Mouse (Mus musculus): ENCODE measurements around the gene Fam78a. TPM values are rescaled to one million over a fixed set of nuclear protein-coding genes. Genes with fewer than 3 reads are reported as not detected.

Fam78a gene
- polyA plus RNA-seq, 1 experiment = 3.0 TPM

DNA sequence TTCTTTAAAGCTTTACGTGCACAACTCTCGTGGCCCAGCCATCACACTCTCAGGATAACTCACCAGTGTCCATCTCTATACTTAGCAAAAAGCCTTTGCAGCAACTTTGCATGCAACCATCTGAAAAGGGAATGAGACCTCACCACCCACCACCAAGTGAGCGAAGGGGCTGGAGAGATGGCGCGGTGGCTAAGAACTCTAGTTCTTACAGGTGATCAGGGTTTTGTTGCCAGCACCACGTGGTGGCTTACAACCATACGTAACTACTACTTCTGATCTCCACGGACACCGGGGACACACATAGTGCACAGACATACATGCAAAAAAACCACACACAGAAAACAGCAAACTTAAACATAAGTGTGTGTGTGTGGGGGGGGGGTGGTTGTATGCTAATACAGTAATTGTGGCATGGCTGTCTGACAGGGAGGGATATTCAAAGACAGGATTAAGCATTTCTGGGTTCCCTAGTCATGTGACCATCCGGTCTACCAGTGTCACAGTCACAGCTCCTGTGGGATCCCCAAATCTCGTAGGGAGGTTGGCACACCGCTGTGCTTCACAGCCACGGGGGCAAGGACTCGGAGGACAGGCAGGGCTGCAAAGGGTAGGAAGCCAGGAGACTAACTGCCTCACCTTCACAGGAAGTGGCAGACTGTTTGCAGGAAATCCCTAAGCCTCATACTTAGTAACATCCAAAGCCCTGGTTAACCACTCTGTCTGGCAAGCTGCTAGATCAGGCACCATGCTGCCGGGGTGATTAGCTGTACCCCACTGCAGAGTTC is 21.8 kb downstream of the Fam78a start:
- Histone ChIP-seq H3K27me3 (ENCODE audit: control insufficient read depth, insufficient read depth, low read length, poor library complexity, severe bottlenecking) (no peaks in the 10 kb centered on the region), H3K27ac (ENCODE audit: insufficient read depth, low read length) (no peak overlapping the region), H3K4me3 (ENCODE audit: low read depth, low read length) (no peak overlapping the region), H3K4me1 (ENCODE audit: control insufficient read depth, insufficient read depth, low read length) (no peaks in the 10 kb centered on the region), H3K9me3 (replicated peaks; ENCODE audit: control insufficient read depth, insufficient read depth, low read length, poor library complexity, severe bottlenecking) (no peaks in the 10 kb centered on the region), H3K36me3 (ENCODE audit: control insufficient read depth, insufficient read depth, low read length, poor library complexity, severe bottlenecking) (no peaks in the 10 kb centered on the region), H3K9ac (ENCODE audit: low read depth, poor library complexity, severe bottlenecking) (no peak overlapping the region)
- no peak for TF ChIP-seq CTCF (IDR thresholded peaks at IDR 0.05; ENCODE audit: low read depth, low read length)
- no peak for TF ChIP-seq EP300 (IDR thresholded peaks at IDR 0.05; ENCODE audit: insufficient read depth, low read depth, low read length)
- TF ChIP-seq POLR2A (IDR thresholded peaks at IDR 0.05; ENCODE audit: insufficient read depth, low read length) = no peak

DNA sequence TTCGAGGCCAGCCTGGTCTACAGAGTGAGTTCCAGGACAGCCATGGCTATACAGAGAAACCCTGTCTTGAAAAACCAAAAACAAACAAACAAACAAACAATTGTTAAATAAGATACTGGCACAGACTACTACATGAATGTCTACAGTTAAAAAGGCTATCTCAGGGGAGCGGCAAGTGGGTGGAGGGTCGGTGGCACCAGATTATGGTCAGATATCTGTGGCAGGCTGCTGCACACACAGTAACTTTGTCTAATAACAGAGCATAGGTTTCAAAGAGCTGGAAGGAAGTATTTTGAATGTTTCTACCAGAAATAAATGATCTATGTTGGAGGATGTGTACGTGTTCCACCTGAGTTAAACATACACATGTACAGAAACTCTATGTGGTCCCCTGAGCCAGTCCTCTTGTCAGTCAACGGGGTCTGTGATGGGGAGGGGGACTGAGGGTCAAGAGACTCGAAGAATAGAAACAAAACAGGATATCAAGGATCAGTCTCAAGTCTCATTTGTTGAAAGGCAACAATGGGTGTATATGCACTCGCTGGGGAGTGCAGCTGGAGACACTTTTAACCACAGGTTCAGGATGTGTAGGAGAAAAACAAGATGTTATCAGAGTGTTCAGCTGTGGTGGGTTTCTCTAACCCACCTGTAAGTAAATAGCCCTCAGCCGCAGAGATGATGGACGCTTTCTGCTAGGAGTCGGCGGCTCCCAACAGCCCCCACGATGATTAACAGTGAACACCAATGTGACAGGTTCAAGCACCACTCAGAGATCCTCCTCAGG is 22.7 kb downstream of the Fam78a start:
- Histone ChIP-seq H3K36me3 (ENCODE audit: control insufficient read depth, insufficient read depth, low read length, poor library complexity, severe bottlenecking) (no peaks in the 10 kb centered on the region), H3K9me3 (replicated peaks; ENCODE audit: control insufficient read depth, insufficient read depth, low read length, poor library complexity, severe bottlenecking) (no peaks in the 10 kb centered on the region), H3K27me3 (ENCODE audit: control insufficient read depth, insufficient read depth, low read length, poor library complexity, severe bottlenecking) (no peaks in the 10 kb centered on the region), H3K4me1 (ENCODE audit: control insufficient read depth, insufficient read depth, low read length) (no peaks in the 10 kb centered on the region), H3K9ac (ENCODE audit: low read depth, poor library complexity, severe bottlenecking) (no peak overlapping the region), H3K4me3 (ENCODE audit: low read depth, low read length) (no peak overlapping the region), H3K27ac (ENCODE audit: insufficient read depth, low read length) (no peak overlapping the region)
- no peak for TF ChIP-seq CTCF (IDR thresholded peaks at IDR 0.05; ENCODE audit: low read depth, low read length)
- no peak for TF ChIP-seq POLR2A (IDR thresholded peaks at IDR 0.05; ENCODE audit: insufficient read depth, low read length)
- TF ChIP-seq EP300 (IDR thresholded peaks at IDR 0.05; ENCODE audit: insufficient read depth, low read depth, low read length) = no peak

DNA sequence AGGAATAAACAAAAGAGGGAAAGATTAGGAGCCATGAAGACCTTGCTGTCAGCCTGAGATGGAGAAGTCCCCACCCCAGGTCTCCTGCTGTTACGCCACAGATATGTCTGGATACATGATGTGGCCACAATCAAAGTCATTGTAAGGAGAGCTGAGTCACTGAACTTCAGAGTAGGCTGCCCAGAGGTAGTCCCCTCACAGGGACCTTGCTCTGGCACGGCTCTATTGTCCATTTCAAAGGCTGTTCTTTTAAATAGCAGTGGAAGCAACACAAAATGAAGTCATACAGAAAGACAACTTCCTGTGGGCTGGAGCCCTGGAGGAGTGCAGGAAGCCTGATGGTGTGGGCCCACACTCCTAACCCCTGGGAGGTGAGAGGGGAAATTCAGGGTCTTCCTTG is 23.5 kb downstream of the Fam78a start:
- Histone ChIP-seq H3K36me3 (ENCODE audit: control insufficient read depth, insufficient read depth, low read length, poor library complexity, severe bottlenecking) (no peaks in the 10 kb centered on the region), H3K4me3 (ENCODE audit: low read depth, low read length) (no peak overlapping the region), H3K9ac (ENCODE audit: low read depth, poor library complexity, severe bottlenecking) (no peak overlapping the region), H3K27me3 (ENCODE audit: control insufficient read depth, insufficient read depth, low read length, poor library complexity, severe bottlenecking) (no peaks in the 10 kb centered on the region), H3K9me3 (replicated peaks; ENCODE audit: control insufficient read depth, insufficient read depth, low read length, poor library complexity, severe bottlenecking) (no peaks in the 10 kb centered on the region), H3K27ac (ENCODE audit: insufficient read depth, low read length) (no peak overlapping the region), H3K4me1 (ENCODE audit: control insufficient read depth, insufficient read depth, low read length) (no peaks in the 10 kb centered on the region)
- TF ChIP-seq CTCF (IDR thresholded peaks at IDR 0.05; ENCODE audit: low read depth, low read length) (no peak), EP300 (IDR thresholded peaks at IDR 0.05; ENCODE audit: insufficient read depth, low read depth, low read length) (no peak), POLR2A (IDR thresholded peaks at IDR 0.05; ENCODE audit: insufficient read depth, low read length) (no peak)

DNA sequence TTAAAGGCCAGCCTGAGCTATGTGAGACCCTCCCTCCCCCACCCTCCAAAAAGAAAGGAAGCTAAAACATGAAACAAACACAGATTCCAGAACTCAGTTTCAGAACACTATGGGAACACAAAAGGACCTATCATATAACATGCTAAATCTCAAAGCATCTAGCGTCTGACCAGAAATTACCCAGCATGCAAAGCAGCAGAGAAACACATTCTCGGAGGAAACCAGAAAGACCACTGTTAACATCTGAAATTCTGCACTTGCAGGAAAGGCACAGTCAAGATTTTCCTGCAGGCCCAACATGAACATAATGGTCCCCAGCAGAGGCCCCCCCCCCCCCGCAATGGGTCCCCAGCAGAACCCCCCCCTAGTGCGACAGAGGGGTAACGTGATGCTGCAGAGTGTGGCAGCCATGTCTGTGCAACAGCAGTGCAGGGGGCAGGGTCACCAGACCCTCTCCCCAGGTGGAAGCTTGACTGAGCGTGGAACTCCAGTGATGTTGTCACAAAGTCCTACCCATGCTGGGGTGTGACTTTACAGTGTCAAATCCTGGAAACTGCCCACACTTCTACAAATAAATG is 24.3 kb downstream of the Fam78a start:
- Histone ChIP-seq H3K4me1 (ENCODE audit: control insufficient read depth, insufficient read depth, low read length) (no peaks in the 10 kb centered on the region), H3K9ac (ENCODE audit: low read depth, poor library complexity, severe bottlenecking) (no peak overlapping the region), H3K36me3 (ENCODE audit: control insufficient read depth, insufficient read depth, low read length, poor library complexity, severe bottlenecking) (no peaks in the 10 kb centered on the region), H3K27me3 (ENCODE audit: control insufficient read depth, insufficient read depth, low read length, poor library complexity, severe bottlenecking) (no peaks in the 10 kb centered on the region), H3K9me3 (replicated peaks; ENCODE audit: control insufficient read depth, insufficient read depth, low read length, poor library complexity, severe bottlenecking) (no peaks in the 10 kb centered on the region), H3K4me3 (ENCODE audit: low read depth, low read length) (no peak overlapping the region), H3K27ac (ENCODE audit: insufficient read depth, low read length) (no peak overlapping the region)
- TF ChIP-seq CTCF (IDR thresholded peaks at IDR 0.05; ENCODE audit: low read depth, low read length) (no peak), EP300 (IDR thresholded peaks at IDR 0.05; ENCODE audit: insufficient read depth, low read depth, low read length) (no peak), POLR2A (IDR thresholded peaks at IDR 0.05; ENCODE audit: insufficient read depth, low read length) (no peak)

DNA sequence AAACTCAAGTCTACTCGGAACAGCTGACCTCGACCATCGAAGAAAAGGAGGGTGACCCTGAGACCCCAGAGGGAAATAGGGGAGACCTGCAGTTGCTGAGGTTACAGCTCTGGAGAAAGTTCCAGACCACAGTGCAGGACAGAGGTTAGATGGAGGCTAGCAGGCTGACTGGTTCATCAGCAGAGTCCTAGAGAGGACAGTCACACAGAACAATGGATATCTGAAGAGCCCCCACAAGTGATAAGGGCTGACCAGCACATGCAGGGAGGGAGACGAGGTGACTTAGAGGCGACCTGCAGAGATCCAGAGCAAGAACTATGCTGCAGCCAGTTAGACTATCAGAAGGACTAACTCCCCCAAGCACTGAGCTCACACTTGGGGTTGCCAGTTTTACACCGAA is 25.0 kb downstream of the Fam78a start:
- Histone ChIP-seq H3K27me3 (ENCODE audit: control insufficient read depth, insufficient read depth, low read length, poor library complexity, severe bottlenecking) (no peaks in the 10 kb centered on the region), H3K9me3 (replicated peaks; ENCODE audit: control insufficient read depth, insufficient read depth, low read length, poor library complexity, severe bottlenecking) (no peaks in the 10 kb centered on the region), H3K36me3 (ENCODE audit: control insufficient read depth, insufficient read depth, low read length, poor library complexity, severe bottlenecking) (no peaks in the 10 kb centered on the region), H3K9ac (ENCODE audit: low read depth, poor library complexity, severe bottlenecking) (no peak overlapping the region), H3K4me1 (ENCODE audit: control insufficient read depth, insufficient read depth, low read length) (no peaks in the 10 kb centered on the region), H3K27ac (ENCODE audit: insufficient read depth, low read length) (no peak overlapping the region), H3K4me3 (ENCODE audit: low read depth, low read length) (no peak overlapping the region)
- no peak for TF ChIP-seq EP300 (IDR thresholded peaks at IDR 0.05; ENCODE audit: insufficient read depth, low read depth, low read length)
- TF ChIP-seq CTCF (IDR thresholded peaks at IDR 0.05; ENCODE audit: low read depth, low read length) = no peak
- TF ChIP-seq POLR2A (IDR thresholded peaks at IDR 0.05; ENCODE audit: insufficient read depth, low read length) = no peak

Measured in ES-Bruce4 (cell line).